Mouse (Mus musculus) ES-E14 (cell line): ENCODE measurements around the gene Spag8.

Experiments
- CHD2 ChIP-seq: IDR thresholded peaks from 2 replicates; pipeline ENCODE4 v1.6.1; 2014; ENCODE audit warnings: mild to moderate bottlenecking, low read depth, low read length, inconsistent platforms
- ZC3H11A ChIP-seq: IDR thresholded peaks from 2 replicates; pipeline ENCODE4 v1.6.1; 2012; ENCODE audit warnings: low read depth, mild to moderate bottlenecking, inconsistent platforms, low read length, borderline replicate concordance

GRCm38 (mm10) chr4:43634621-43635374 is 18.6 kb downstream of the Spag8 start:
- no peak for TF ChIP-seq ZC3H11A
- TF ChIP-seq CHD2: no peak
